Mouse (Mus musculus): ENCODE data around the gene Zdhhc17.

Gene Zdhhc17

DNA sequence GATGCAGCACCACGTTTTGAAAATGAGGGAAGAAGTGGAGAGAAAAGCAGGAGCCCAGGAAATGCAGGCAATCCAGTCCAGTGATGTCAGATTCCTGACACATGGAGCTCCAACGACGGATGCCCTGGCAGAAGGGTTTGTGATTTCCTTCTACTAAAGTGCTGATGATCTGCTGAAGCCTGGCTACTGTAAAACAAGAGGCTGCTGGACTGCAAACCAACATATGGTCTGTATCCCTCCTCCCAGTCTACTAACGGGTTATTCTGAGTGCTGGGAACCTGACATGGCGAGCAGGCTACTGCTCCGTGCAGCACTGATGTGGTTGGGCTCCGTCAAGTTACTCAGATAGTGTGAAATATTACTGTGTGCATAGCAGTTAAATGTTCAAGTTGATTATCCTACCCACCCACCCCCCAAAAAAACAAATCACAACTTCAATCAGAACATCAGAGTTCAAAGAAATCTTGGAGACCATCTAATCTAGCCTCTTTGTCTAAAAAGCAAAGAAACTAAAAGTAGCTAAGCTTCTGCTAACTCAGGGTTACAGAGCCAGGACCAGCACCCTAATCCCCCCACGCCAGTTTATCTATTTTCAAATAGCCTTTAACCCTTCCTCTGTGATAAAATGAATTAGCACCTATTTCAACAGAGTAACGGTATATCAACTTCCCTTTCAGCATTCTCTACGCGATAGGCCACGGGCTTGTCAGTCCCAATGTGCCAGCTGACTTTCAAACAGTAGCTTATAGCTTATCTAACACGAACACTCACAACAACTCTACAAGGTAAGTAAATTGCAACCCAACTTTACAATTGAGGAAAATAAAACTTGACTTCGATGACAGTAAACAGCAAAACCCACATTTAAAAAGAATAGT, 4.1 kb downstream of the Zdhhc17 start:
- DNase-seq = peak; percentile 75

DNA sequence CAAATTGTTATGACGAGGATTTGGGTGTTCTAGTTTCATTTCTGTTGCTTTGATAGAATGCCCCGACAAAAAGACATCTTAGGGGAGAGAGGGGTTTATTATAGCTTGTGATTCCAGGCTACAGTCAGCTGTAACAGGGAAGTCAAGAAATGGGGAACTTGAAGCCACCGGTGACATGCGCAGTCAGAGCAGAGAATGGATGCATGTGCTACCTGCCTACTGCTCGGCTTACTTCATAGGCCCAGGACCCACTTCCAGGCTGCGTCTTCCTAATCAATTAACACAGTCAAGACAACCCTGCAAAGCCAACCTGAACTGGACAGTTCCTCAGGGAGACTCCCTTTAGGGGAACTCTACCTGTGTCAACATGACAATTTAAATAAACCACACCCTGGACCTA, 5.7 kb downstream of the Zdhhc17 start:
- peak; percentile 82 for DNase-seq

DNA sequence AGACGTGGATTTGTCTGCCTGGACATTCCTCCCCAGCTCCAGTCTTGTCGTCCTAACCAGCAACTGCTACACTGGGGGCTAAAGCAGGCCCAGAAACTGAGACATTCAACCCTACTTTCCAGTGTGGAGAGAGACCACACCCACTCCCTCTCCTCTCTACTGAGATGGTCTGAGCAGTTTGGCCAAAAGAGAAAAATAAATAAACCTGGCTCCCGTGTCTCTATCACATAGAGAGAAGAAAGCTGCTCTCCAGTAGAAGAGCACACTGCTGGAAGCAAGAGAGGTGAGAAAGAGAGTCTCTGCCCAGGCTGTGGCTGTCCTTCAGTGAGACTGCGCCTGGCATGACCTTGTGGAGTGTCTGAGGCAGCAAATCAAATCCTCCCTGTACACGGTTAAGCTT, 10.7 kb downstream of the Zdhhc17 start:
- DNase-seq = peak; percentile 76

DNA sequence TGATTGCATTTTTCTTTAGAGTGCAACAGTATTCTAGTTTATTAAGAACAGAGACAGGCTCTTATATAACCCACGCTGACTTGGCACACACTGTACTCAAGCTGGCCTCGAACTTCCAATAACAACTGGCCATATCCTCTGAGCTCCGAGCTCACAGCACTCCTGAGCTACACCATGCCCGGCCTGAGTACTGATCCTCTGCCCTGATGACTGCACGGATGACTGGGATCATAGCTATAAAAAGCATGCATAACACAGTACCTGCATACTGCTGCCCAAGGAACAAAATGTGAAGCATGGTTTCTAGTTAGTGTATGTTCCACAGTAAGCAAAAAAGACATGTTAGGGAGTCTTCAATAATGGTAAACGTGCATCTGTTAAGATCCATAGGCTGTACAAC, 12.8 kb downstream of the Zdhhc17 start:
- peak; percentile 83 for DNase-seq

DNA sequence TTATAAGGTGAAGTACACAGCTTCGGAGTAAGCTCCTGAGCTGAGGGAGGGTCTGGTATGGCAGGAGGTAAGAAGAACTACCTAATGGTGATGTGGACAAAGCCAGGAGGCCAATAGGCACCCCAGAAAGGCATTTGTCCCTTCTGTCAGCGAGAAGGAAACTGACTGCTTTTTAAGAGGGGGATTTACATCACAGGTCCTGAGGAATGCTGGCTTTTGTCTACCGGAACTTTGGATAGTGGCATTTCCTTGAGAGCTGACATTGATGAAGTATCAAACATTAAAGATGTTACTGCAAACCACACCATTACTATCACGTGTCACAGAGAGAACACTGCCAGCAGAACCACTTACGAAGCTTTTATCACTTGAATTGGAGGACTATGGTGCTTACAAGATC, 15.2 kb downstream of the Zdhhc17 start:
- peak; percentile 61 for DNase-seq

DNA sequence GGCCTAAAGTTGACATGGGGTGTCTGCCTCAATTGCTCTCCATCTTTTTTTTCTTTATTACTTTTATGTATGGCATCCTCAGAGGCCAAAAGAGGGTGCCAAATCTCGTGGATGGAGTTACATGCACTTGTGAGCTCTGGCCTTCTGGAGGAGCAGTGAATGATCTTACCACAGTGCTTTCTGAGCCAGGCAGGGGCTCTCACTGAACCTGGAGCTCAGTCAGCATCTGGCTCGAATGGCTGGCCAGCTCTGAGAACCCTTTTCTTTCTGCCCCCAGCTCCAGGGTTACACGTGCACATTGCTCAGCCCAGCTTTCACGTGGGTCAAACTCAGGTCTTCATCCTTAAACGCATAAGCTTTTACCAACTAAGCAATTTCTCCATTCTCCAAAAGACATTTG, 16.7 kb downstream of the Zdhhc17 start:
- peak; percentile 82 for DNase-seq

DNA sequence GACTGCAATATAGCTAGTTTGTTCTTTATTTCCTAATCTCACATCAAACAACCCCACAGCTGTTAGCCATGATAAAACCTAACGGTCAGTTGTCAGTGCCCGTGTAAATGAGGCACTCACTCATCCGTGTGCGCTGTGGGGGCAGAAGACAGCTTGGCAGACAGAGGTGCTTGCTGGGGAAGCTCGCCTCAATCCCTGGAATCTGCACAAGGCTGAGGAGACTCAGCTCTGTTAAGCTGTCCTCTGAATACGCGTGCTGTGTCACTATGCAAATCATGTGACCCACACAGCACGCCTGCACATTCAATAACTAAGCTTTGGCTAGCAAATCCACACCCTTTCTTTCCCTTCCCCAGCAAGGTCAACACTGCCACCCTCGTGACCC, 17.9 kb downstream of the Zdhhc17 start:
- peak; percentile 92 for DNase-seq

DNA sequence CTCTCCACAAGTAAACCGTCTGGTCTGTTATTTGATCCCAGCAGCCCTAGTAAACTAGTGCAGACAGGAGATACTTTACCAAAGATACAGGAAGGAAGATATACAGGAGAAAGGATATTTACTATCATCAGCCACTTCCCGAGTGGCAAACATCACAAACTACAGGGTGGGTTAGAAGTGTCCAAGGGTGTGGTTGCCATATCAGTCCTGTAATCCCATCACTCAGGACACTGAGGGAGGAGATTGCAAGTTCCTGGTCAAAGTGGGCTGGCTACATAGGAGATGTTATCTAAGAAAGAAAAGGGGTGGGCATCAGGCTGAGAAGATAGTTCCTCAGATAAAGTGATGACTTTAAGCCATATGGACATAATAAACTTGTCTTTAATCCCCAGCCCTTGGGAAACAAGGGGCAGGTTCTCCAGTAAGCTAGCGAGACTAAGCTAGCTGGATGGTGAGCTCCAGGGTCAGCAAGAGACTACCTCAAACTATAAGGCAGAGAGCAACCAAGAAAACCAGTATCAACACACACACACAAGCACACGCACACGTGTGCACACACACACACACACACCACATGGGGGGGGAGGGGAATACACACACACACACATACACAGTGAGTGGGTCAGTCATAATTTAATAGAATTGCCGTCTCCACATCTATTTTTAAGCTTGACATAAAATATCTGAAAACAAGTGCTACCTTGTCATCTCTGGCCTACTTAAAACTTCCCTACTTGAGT, 18.5 kb downstream of the Zdhhc17 start:
- peak; percentile 73 for DNase-seq

DNA sequence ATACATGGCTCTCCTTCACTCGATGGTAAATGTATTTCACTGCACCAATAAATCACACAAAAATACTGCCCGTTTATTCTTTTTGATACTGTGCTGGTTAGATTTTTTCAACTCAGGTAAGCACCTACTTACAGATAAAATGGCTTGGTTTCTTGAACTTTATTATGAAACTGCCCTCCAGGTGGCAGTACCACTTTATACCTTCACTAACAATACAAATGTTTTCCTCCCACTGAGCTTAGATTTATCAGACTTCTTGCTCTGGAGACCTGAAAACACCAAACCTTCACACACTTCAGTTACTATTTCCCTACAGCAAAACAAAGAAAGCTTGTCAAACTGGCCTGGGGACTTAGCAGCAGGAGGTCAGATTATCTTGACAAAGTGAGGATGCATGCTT, 20.2 kb downstream of the Zdhhc17 start:
- peak; percentile 25 for DNase-seq

DNA sequence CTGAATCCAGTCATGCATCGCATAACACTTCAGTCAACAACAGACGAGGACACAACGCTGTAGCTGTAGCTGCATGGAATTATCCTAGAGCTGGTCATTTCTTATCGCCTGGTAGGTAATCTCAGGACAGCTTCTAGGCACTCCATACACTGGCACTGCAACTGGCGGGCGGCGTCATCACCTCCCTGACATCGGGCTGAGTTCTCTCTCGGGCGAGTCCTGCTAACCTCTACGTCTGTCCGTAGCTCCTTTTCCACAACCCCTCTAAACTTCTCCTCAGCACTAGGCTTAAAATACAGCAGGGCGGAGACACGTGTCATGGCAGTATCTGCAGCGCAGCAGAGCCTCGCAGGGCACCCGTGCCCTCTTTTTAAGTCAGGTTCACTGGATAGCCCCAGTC, 23.3 kb downstream of the Zdhhc17 start:
- peak; percentile 90 for DNase-seq

DNA sequence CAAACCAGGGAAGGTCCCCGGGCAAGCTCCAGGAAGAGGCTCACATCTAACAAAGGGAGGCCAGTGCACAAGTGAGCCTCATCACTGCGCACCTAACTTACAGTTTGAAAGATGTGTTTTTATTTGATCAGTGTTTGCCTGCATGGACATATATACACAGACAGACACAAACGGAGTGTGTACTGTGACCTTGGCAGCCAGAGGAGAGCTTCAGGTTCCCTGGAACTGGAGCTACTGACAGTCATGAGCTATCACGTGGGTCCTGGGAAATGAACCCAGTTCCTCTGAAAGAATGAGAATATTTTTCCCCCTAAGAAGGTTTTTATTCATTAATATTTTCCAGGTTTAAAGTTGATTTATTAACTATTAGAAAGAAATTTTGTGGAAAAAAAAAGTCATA, 27.2 kb downstream of the Zdhhc17 start:
- DNase-seq = peak; percentile 81

DNA sequence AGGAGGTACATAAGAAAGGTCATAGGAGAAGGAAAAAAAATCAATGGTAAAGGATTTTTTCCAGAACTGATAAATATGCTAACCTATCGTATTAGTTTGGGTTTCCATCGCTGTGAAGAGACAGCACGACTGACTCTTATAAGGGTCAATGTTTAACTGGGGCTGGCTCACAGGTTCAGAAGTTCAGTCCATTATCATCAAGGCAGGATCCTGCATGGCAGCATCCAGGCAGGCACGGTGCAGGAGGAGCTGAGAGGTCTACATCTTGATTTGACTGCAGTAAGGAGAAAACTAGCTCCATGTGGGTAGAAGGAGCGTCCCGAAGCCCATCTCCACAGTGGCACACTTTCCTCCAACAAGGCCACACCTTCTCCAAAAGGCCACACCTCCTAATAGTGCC, 29.5 kb downstream of the Zdhhc17 start:
- DNase-seq = peak; percentile 64

DNA sequence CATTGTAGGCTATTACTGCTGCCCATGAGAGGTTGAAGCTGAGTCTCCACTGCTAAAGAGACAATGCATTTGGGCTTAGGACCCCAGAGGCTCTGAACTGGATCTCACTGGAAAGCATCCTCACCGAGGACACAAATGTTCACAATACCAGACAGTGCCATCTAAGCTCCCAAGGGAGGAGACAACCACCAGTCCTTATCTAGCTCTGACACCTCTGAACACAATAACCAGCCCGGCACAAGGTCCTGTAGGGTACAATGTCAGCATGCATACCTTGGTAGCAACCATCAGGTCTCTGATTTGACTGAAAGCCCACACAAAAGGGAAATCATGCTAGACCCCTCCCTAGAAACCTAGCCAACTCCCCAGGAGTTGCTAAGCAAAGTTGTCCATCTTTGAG, 30.5 kb downstream of the Zdhhc17 start:
- peak; percentile 76 for DNase-seq

DNA sequence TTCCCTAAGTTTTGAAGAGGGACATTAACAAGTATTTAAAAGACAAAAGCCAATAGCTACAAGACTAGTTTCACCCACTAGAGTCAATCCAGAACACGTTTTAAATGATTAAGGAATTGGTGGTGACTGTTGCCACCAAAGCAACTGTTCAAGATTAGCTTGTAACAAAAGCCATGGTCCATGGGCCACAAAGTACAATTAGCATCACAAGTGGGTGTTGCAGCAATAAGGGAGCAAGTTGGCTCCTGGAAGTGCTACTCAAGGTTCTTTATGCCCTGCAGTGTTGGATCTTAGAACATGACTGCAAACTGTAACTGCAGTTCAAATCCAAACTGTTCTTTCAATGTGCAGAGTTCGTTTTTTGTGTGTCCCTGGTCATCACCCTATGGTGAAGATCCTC, 32.6 kb downstream of the Zdhhc17 start:
- peak; percentile 23 for DNase-seq

DNA sequence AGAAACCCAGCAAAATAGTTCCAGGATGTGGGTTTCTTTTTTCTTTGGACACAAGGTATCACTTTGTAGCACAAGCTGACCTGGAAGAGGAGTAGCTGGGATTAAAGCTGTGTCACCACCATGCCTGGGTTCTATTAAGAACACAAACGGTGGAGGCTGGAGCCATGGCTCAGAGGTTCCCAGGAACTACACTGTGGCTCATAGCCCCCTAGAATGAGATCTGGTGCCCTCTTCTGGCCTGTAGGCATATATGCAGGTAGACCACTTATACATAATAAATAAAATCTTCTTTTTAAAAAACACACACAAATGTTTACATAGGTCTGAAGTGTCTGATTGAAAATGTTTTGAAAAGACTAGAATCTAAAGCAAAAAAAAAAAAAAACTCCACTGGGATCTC, 33.9 kb downstream of the Zdhhc17 start:
- DNase-seq = peak; percentile 81

DNA sequence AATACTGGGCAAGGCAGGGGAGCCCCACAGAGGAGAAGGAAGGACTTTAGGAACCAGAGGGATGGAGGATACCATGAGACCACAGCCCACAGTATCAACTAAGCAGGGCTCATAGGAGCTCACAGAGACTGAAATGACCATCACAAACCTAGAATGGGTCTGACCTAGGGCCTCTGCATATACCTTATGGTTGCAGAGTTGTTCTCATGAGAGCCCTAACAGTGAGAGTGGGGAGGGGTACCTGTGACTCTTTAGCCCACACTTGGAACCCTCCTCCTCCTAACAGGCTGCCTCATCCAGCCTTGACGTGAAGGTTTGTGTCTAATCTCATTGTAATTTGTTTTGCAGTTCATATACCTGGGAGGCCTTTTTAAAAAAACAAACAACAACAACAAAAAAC, 35.1 kb downstream of the Zdhhc17 start:
- peak; percentile 77 for DNase-seq

DNA sequence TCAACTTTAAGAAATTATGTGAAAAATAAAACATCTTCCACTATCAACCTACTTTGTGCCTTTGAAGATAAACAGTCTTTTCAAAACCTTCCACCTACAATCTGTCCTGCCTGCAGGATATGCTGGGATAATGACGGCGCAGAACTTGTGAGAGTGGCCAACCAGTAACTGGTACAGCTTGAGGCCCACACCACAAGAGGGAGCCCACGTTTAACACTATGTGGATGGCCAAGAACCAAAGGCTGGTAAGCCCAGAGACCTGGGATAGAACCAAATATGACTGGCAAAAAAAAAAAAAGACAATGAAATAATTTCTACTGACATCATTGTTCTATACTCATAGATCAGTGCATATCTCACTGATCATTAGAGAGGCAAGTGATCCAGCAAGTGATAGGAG, 35.5 kb downstream of the Zdhhc17 start:
- peak; percentile 87 for DNase-seq

DNA sequence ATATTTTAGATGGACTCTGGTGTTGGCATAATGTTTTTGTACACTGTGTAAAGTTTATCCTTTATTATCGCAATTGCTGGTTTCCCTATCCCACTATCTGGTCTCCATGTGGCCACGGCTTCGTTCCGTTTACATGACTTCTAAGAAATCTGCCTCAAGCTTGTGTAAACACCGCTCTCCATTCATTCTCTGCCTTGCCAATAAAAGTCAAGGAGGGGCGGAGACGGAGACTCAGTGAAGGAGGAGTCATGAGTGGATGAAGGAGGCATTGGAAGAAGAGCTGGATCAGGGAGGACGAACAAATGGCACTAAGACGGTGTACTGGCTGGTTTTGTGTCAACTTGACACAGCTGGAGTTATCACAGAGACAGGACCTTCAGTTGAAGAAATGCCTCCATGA, 37.9 kb downstream of the Zdhhc17 start:
- peak; percentile 46 for DNase-seq

DNA sequence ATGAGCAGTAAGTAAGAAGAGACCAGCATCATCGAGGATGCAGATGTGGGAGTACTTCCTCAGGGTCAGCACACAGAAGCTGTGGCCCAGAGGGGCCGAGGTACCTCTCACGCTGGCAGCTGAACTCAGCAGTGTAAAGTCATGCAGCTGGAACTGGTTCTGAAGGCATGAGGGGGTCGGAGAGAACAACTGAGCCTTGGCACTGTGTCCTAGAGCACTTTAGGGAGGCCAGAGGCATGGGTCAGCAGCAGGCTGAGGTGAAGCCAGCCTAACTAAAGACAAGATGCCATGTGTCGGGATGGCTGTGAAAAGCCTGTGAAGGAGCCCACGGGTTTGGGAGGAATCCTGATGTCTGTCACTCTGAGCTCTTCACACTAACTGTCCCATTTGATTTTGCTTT, 38.5 kb downstream of the Zdhhc17 start:
- peak; percentile 80 for DNase-seq

DNA sequence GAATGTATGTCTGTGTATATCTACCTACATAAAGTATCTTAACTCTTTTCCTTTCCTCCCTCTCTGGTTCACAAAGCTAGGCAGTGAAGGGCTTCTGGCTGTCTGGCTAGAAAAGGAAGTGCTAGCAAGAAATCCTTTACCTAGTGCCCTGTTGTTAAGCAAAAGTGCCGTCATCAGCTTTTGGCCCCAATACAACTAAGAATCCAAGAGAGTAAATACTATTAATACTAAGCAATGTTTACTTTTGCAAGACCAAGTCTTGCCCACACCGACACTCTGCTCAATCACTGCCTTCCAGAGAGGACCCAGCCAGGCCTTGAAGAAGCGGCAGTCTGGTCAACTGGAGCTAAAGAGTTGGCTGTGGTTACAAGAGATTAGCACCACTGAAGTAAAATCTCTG, 38.9 kb downstream of the Zdhhc17 start:
- no peak for DNase-seq

DNA sequence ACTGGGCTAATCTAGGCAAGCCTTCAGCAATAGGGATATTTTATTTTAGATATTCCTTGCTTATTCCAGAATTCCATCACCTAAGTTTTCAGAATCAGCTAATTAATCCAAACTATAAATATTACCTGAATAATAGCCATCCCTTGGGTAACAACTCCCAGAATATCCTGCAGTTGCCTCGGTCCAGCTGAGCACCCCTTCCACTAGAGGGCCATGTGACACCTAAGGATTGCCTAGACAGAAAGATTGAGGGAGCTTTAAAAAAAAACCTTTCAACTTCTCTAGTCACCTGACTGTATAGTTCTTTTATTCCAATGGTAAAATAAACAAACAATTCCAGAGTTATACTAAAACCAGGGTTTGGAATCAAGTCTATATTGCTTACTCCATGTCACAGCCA, 47.8 kb downstream of the Zdhhc17 start:
- peak; percentile 70 for DNase-seq

DNA sequence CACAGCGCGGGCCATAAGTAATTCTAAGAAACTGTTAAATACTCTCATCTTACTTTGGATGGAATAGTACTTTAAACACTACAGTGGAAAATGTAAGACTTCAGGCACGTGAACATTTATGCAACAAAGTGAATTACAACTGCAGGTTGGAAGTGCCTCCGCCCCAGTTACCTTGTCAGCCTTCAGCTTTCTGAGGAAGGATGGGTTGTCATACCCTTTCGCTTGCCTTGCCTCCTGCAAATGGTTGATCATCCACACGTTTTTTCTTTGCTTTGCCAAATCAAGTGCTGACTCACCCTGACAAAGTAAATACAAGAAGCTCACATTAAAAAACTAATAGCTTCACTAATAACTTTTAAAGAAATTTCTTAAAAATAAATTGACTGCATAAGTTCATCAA, 49.1 kb downstream of the Zdhhc17 start:
- DNase-seq = peak; percentile 77

DNA sequence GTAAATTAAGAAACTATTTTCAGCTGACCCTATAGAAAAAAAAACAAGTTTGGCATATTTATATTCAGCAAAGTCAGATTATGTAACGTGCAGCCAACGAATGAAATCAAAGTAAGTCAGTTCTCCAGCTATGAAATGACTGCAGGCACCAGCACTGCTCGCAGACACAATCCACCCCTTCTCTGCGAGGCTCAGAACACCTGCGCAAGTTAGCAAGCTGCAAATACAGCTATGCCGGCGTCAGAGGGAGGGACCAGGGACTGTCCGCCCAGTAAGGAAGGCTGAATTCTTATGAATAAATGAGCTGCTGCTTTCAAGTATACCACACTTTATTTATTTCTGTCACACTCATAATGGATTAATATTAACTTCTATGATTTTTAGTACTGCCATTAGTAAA, 50.2 kb downstream of the Zdhhc17 start:
- peak; percentile 65 for DNase-seq

DNA sequence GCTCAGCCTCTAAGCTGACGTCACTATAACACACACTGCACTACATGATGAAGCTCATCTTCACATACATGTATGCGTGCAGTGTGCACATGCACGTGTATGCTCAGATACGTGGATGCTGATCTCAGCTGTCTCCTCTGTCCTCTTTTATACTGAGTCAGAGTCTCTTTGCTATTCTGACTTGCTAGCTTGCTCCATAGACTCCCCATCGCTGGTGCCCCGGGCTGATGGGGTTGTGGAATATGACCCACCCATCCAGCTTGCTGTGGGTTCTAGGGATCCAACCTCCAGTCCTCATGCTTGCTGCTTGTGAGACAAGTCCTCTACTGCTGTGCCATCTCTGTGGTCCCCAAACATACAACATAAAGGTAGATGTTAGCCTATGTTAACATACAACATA, 51.1 kb downstream of the Zdhhc17 start:
- peak; percentile 67 for DNase-seq
